Mouse (Mus musculus) stomach, postnatal 0 days (tissue): ENCODE measurements around the gene Stk38. TPM values are rescaled to one million over a fixed set of nuclear protein-coding genes. Genes with fewer than 3 reads are reported as not detected.

Experiments used
- ATAC-seq: fragments of 200-750 bp; cut with Nextera tagmentation; 2 replicates; pipeline ENCODE4 v1.8.0; 2017; ENCODE audit not compliant: low FRiP score, low TSS enrichment
- DNase-seq: peaks from one replicate; pipeline ENCODE4 v3.0.0-alpha.2; 2016; ENCODE audit warnings: low spot score
- H3K27ac ChIP-seq: fragments of 300-500 bp; sonication (generic); replicated peaks from 2 replicates; pipeline ENCODE4 v1.5.1; 2014; ENCODE audit warnings: mild to moderate bottlenecking, control low read depth
- H3K27me3 ChIP-seq: fragments of 300-500 bp; sonication (generic); 2 replicates; pipeline ENCODE4 v1.6.1; 2014; ENCODE audit warnings: low read length; ENCODE audit not compliant: control insufficient read depth, insufficient read depth
- H3K36me3 ChIP-seq: fragments of 300-500 bp; sonication (generic); 2 replicates; pipeline ENCODE4 v1.6.1; 2014; ENCODE audit warnings: low read length, mixed read lengths; ENCODE audit not compliant: control insufficient read depth, insufficient read depth
- H3K4me1 ChIP-seq: fragments of 300-500 bp; sonication (generic); replicated peaks from 2 replicates; pipeline ENCODE4 v1.6.1; 2014; ENCODE audit warnings: antibody characterized with exemption; ENCODE audit not compliant: control insufficient read depth, insufficient read depth
- H3K4me2 ChIP-seq: fragments of 300-500 bp; sonication (generic); replicated peaks from 2 replicates; pipeline ENCODE4 v1.6.1; 2014; ENCODE audit warnings: low read depth, mild to moderate bottlenecking, control low read depth, moderate library complexity
- H3K4me3 ChIP-seq: fragments of 300-500 bp; sonication (generic); 2 replicates; pipeline ENCODE4 v1.5.1; 2014; ENCODE audit warnings: low read depth, low read length, control low read depth
- H3K9ac ChIP-seq: fragments of 300-500 bp; sonication (generic); 2 replicates; pipeline ENCODE4 v1.6.1; 2014; ENCODE audit warnings: mild to moderate bottlenecking, low read length, control low read depth, mixed read lengths
- H3K9me3 ChIP-seq: fragments of 300-500 bp; sonication (generic); 2 replicates; pipeline ENCODE4 v1.6.1; 2016; ENCODE audit warnings: low read length; ENCODE audit not compliant: control insufficient read depth
- CTCF ChIP-seq: IDR thresholded peaks from 2 replicates; pipeline ENCODE4 v1.5.1; 2016; ENCODE audit warnings: antibody characterized with exemption, low read depth, mild to moderate bottlenecking, moderate library complexity
- EP300 ChIP-seq: optimal IDR thresholded peaks from 2 replicates; pipeline ENCODE3; 2016; ENCODE audit warnings: antibody characterized with exemption
- WGBS: fragments of 180-500 bp; shearing (Covaris S2); extraction: QIAGEN DNeasy Blood & Tissue Kit; methylation state at CpG from one replicate; pipeline ENCODE4 v1.1.7; 2014; 5-methylcytosine and 5-hydroxymethylcytosine counted together
- polyA plus RNA-seq: library from polyadenylated mRNA; unstranded; fragments of >200 nt; fragmentation: Nextera tagmentation; extraction: Ambion mirVana; gene quantifications from 2 replicates; pipeline ENCODE4 v1.2.1, GENCODE M21; 2015

Gene Stk38
- polyA plus RNA-seq, 1 experiment from 2014 or later, result 64.8 TPM

GRCm38 (mm10) chr17:28981081-28981480 is 26.7 kb downstream of the Stk38 start:
- Histone ChIP-seq H3K4me3 (no peak overlapping the region), H3K27ac (no peak overlapping the region; the same call in 1 of the 2 replicates), H3K9ac (no peak overlapping the region), H3K27me3 (no peaks in the 10 kb centered on the region), H3K4me1 (no peaks in the 10 kb centered on the region), H3K4me2 (no peak overlapping the region), H3K36me3 (peaks cover 15% of the 10 kb centered on the region), H3K9me3 (no peaks in the 10 kb centered on the region)
- no peak for ATAC-seq
- TF ChIP-seq CTCF, result no peak
- no peak for TF ChIP-seq EP300
- 62% methylated on average over 4 of the region's 4 CpGs for WGBS
- DNase-seq, result no peak

GRCm38 (mm10) chr17:28979091-28979490 is 28.7 kb downstream of the Stk38 start:
- Histone ChIP-seq H3K4me3 (no peak overlapping the region), H3K36me3 (peaks cover 18% of the 10 kb centered on the region), H3K4me2 (no peak overlapping the region), H3K9ac (no peak overlapping the region), H3K27ac (no peak overlapping the region), H3K27me3 (no peaks in the 10 kb centered on the region), H3K4me1 (no peaks in the 10 kb centered on the region), H3K9me3 (no peaks in the 10 kb centered on the region)
- WGBS, result 91% methylated on average over 4 of the region's 4 CpGs
- no peak for DNase-seq
- ATAC-seq, result no peak
- TF ChIP-seq CTCF (no peak), EP300 (no peak)

DNA sequence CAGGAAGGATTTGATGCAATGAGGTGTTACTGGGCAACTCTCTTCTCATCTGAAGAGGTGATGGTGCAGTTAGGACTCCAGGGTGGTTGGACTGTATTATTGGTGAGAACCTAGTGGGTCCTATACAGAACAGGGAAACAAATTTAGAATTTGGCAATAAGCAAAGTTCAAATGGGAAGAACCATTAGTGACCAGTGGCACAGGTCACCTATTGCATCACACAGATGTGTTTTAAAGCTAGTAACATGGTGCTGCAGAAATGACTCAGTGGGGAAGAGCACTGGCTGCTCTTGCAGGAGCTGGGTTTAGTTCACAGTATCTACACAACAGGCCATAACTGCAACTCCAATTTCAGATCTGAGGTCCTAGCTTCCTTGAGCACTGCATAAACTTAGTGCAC is 37.7 kb downstream of the Stk38 start:
- H3K27me3 ChIP-seq, result no peaks in the 10 kb centered on the region
- no peak for DNase-seq
- no peak overlapping the region for H3K4me3 ChIP-seq
- no peak overlapping the region for H3K27ac ChIP-seq
- peaks cover 37% of the 10 kb centered on the region for H3K36me3 ChIP-seq
- H3K9me3 ChIP-seq, result no peaks in the 10 kb centered on the region
- no peak for ATAC-seq
- no peak overlapping the region for H3K4me2 ChIP-seq
- no peaks in the 10 kb centered on the region for H3K4me1 ChIP-seq
- H3K9ac ChIP-seq, result no peak overlapping the region
- TF ChIP-seq CTCF, result no peak
- no peak for TF ChIP-seq EP300

- DNase-seq (no peak), ATAC-seq (no peak)
- no peak overlapping the region for H3K27ac ChIP-seq
- H3K27me3 ChIP-seq, result no peaks in the 10 kb centered on the region
- WGBS, result 74% methylated on average over 11 of the region's 11 CpGs
- no peak for TF ChIP-seq EP300
- TF ChIP-seq CTCF, result no peak
- H3K9ac ChIP-seq, result no peak overlapping the region
- H3K4me2 ChIP-seq, result no peak overlapping the region
- H3K4me1 ChIP-seq, result no peaks in the 10 kb centered on the region
- no peak overlapping the region for H3K4me3 ChIP-seq
- H3K36me3 ChIP-seq, result peaks cover 41% of the 10 kb centered on the region
- H3K9me3 ChIP-seq, result no peaks in the 10 kb centered on the region
Measured at GRCm38 (mm10) chr17:28967021-28967610, 40.7 kb downstream of the Stk38 start.

DNA sequence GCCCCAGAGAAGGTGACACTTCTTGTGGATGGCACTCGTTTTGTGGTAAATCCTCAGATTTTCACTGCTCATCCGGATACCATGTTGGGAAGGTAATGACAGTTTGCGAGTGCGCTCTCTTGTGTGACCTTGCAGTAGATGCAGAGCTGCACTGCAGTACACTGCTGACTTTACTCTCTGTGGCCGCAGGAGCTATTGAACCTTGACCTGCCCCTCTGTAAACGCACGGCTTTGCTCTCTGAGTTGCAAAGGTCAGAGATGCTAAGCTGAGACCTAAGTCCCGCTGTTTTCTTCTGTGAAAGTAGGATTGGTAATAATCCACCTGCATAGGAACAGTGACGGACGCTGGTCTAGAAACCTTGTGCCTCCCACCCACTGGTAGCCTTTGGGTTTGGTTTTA is 46.2 kb downstream of the Stk38 start:
- Histone ChIP-seq H3K9me3 (no peaks in the 10 kb centered on the region), H3K4me2 (no peak overlapping the region), H3K27me3 (no peaks in the 10 kb centered on the region), H3K27ac (no peak overlapping the region), H3K4me3 (no peak overlapping the region), H3K36me3 (peaks cover 32% of the 10 kb centered on the region), H3K4me1 (no peaks in the 10 kb centered on the region), H3K9ac (no peak overlapping the region)
- no peak for ATAC-seq
- DNase-seq, result no peak
- 82% methylated on average over 10 of the region's 10 CpGs for whole genome bisulfite sequencing
- TF ChIP-seq EP300 (no peak), CTCF (no peak)

GRCm38 (mm10) chr17:28960597-28960996 is 47.2 kb downstream of the Stk38 start:
- Histone ChIP-seq H3K27me3 (no peaks in the 10 kb centered on the region), H3K4me3 (no peak overlapping the region), H3K9ac (no peak overlapping the region), H3K4me2 (no peak overlapping the region), H3K36me3 (peaks cover 28% of the 10 kb centered on the region), H3K4me1 (no peaks in the 10 kb centered on the region), H3K27ac (no peak overlapping the region), H3K9me3 (no peaks in the 10 kb centered on the region)
- WGBS, result 45% methylated on average over 10 of the region's 10 CpGs
- ATAC-seq (no peak), DNase-seq (no peak)
- TF ChIP-seq CTCF (peak; percentile 39), EP300 (no peak)
